Mouse (Mus musculus) large intestine, adult 2 months (tissue): ENCODE measurements around the gene Alyref. TPM values are rescaled to one million over a fixed set of nuclear protein-coding genes. Genes with fewer than 3 reads are reported as not detected.
"Not testable (repeated sequence)": the region's sequence is repeated elsewhere in the genome, so short reads cannot be mapped to it uniquely, and the experiment has no call there.

Source experiments
- DNase-seq: peaks from one replicate; pipeline ENCODE4 v3.0.0-alpha.2; 2012; ENCODE audit warnings: low read depth, low spot score
- WGBS: fragments of 180-500 bp; shearing (Covaris S2); methylation state at CpG from one replicate; pipeline ENCODE4 v1.1.7; 2018; 5-methylcytosine and 5-hydroxymethylcytosine counted together
- polyA plus RNA-seq: library from polyadenylated mRNA; depleted of rRNA; stranded (reverse); fragments of >200 nt; gene quantifications from 2 replicates; pipeline ENCODE4 v1.2.3, GENCODE M21; 2012

Alyref gene
- polyA plus RNA-seq, 1 experiment = 54.0 TPM

GRCm38 (mm10) chr11:120608241-120609034 is 10.3 kb upstream of the Alyref start, which contains the start of gene Npb:
Npb (plus strand) TSS chr11:120608477.
- DNase-seq = no peak
- WGBS = 10% methylated on average over 45 of the region's 45 CpGs

- 74% methylated on average over 4 of the region's 4 CpGs for whole genome bisulfite sequencing
Observed at GRCm38 (mm10) chr11:120606764-120607163, 8.6 kb upstream of the Alyref start.

GRCm38 (mm10) chr11:120605667-120606066 is 7.5 kb upstream of the Alyref start:
- 83% methylated on average over 7 of the region's 7 CpGs for WGBS
- no peak for DNase-seq

More at GRCm38 (mm10) chr11:120606764-120607163, 8.6 kb upstream of the Alyref start:
- no peak for DNase-seq

GRCm38 (mm10) chr11:120603545-120603944 is 5.4 kb upstream of the Alyref start:
- DNase-seq = no peak
- 59% methylated on average over 2 of the region's 2 CpGs for WGBS

GRCm38 (mm10) chr11:120600716-120601115 is 2.6 kb upstream of the Alyref start:
- no peak for DNase-seq
- WGBS = 91% methylated on average over 3 of the region's 3 CpGs

GRCm38 (mm10) chr11:120598990-120599549 is 905 bp upstream of the Alyref start:
- no peak for DNase-seq
- WGBS = 39% methylated on average over 17 of the region's 17 CpGs

GRCm38 (mm10) chr11:120597240-120598235 is 627 bp downstream of the Alyref start:
- DNase-seq = no peak
- 2% methylated on average over 99 of the region's 99 CpGs for WGBS

- DNase-seq = no peak
- WGBS = 91% methylated on average over 6 of the region's 6 CpGs
Observed at GRCm38 (mm10) chr11:120588531-120588930, 9.6 kb downstream of the Alyref start.

- 94% methylated on average over 1 of the region's 1 CpGs for WGBS
- no peak for DNase-seq
Observed at GRCm38 (mm10) chr11:120583937-120584336, 14.2 kb downstream of the Alyref start.

- WGBS = 96% methylated on average over 2 of the region's 2 CpGs
- not testable (repeated sequence) for DNase-seq
Observed at GRCm38 (mm10) chr11:120582982-120583293, 15.2 kb downstream of the Alyref start.

GRCm38 (mm10) chr11:120582268-120582981 is 15.7 kb downstream of the Alyref start:
- 51% methylated on average over 8 of the region's 8 CpGs for WGBS
- no peak for DNase-seq

- no peak for DNase-seq
- 2% methylated on average over 75 of the region's 75 CpGs for WGBS
Observed at GRCm38 (mm10) chr11:120581490-120582267, 16.5 kb downstream of the Alyref start, which contains the start of gene Arhgdia. Arhgdia (minus strand) TSS chr11:120581624.

- no peak for DNase-seq
Observed at GRCm38 (mm10) chr11:120580871-120581331, 17.3 kb downstream of the Alyref start.

GRCm38 (mm10) chr11:120580190-120580589 is 18.0 kb downstream of the Alyref start:
- DNase-seq = no peak
- WGBS = 22% methylated on average over 7 of the region's 7 CpGs

More at GRCm38 (mm10) chr11:120580871-120581331, 17.3 kb downstream of the Alyref start:
- under 1% methylated on average over 43 of the region's 44 CpGs for WGBS

- 55% methylated on average over 15 of the region's 15 CpGs for WGBS
- DNase-seq = no peak
Observed at GRCm38 (mm10) chr11:120579316-120580107, 18.7 kb downstream of the Alyref start.

- WGBS = 88% methylated on average over 11 of the region's 11 CpGs
- DNase-seq = no peak
Observed at GRCm38 (mm10) chr11:120578694-120579243, 19.4 kb downstream of the Alyref start.

- WGBS = 59% methylated on average over 10 of the region's 10 CpGs
- no peak for DNase-seq
Observed at GRCm38 (mm10) chr11:120578024-120578693, 20.0 kb downstream of the Alyref start.
